9 mouse cellular contexts compared by ENCODE assay signal in genomic region chr2:70558843-70559451, GRCm38 (mm10). TPM values are rescaled to one million over a fixed set of nuclear protein-coding genes. Genes with fewer than 3 reads are reported as not detected.
DNase-seq lines count a peak whose midpoint lies in the region; ATAC-seq and TF ChIP-seq lines count a peak whose summit lies in the region.
"Had no signal": no experiment of that assay in that cellular context is flagged by ENCODE, and none has a peak within 500 bp of the region (broad histone marks: within the 10 kb centered on the region; RNA-seq: fewer than 3 reads in every experiment).

No protein-coding gene starts in this region.

- H3K27ac ChIP-seq in hindbrain, embryonic 11.5 days (ENCODE audit: low read depth, low read length): 0 out of 2 replicates have a peak overlapping the region, but pooled peaks have one; percentile 24
- H3K27ac ChIP-seq in hindbrain, embryonic 10.5 days: no peak overlapping the region
- H3K27ac ChIP-seq in CH12.LX (ENCODE audit: insufficient read depth, low read depth): no peak overlapping the region
- H3K27ac ChIP-seq in forebrain, postnatal 0 days (ENCODE audit: low read depth, low read length): peak overlapping the region; percentile 93
- H3K27ac ChIP-seq in neural tube, embryonic 14.5 days (ENCODE audit: low read depth, low read length): peak overlapping the region; percentile 66
- H3K27ac ChIP-seq in kidney, embryonic 16.5 days (ENCODE audit: low read length): no peak overlapping the region
- H3K27ac ChIP-seq: kidney, embryonic 15.5 days had no signal

- no peak overlapping the region for H3K9ac ChIP-seq in hindbrain, embryonic 11.5 days (ENCODE audit: low read depth, low read length)
- 0 out of 2 replicates have a peak overlapping the region, but pooled peaks have one; percentile 17 for H3K9ac ChIP-seq in CH12.LX (ENCODE audit: insufficient read depth, low read depth)
- H3K9ac ChIP-seq in forebrain, postnatal 0 days: peak overlapping the region; percentile 42
- no peak overlapping the region; the same call in 1 of the 2 replicates for H3K9ac ChIP-seq in neural tube, embryonic 14.5 days (replicated peaks; ENCODE audit: low read depth, low read length)
- no peak overlapping the region for H3K9ac ChIP-seq in kidney, embryonic 16.5 days (replicated peaks; ENCODE audit: low read length)
- H3K9ac ChIP-seq: kidney, embryonic 15.5 days had no signal

- no peaks in the 10 kb centered on the region; the same call in 1 of the 2 replicates for H3K4me1 ChIP-seq in hindbrain, embryonic 11.5 days (replicated peaks; ENCODE audit: control insufficient read depth, insufficient read depth, low read length)
- peaks cover 31% of the 10 kb centered on the region for H3K4me1 ChIP-seq in hindbrain, embryonic 10.5 days (replicated peaks)
- H3K4me1 ChIP-seq in CH12.LX (ENCODE audit: control insufficient read depth in 1 of 2, insufficient read depth in 2 of 2): peaks cover 9 to 49% of the 10 kb centered on the region in 2 experiments
- H3K4me1 ChIP-seq in forebrain, postnatal 0 days (ENCODE audit: insufficient read depth): no peaks in the 10 kb centered on the region; the same call in 1 of the 2 replicates
- H3K4me1 ChIP-seq in neural tube, embryonic 14.5 days (ENCODE audit: control insufficient read depth, insufficient read depth, low read length): peaks cover 8% of the 10 kb centered on the region; the same call in 1 of the 2 replicates
- H3K4me1 ChIP-seq in kidney, embryonic 16.5 days (ENCODE audit: insufficient read depth, low read length): peaks cover 32% of the 10 kb centered on the region

- peaks cover 54% of the 10 kb centered on the region for H3K27me3 ChIP-seq in hindbrain, embryonic 11.5 days (ENCODE audit: control insufficient read depth, insufficient read depth, low read length)
- H3K27me3 ChIP-seq in hindbrain, embryonic 10.5 days (ENCODE audit: insufficient read depth, poor library complexity, severe bottlenecking): peaks cover 62% of the 10 kb centered on the region
- H3K27me3 ChIP-seq in CH12.LX (replicated peaks): peaks cover 27% of the 10 kb centered on the region
- peaks cover 12% of the 10 kb centered on the region; the same call in 1 of the 2 replicates for H3K27me3 ChIP-seq in forebrain, postnatal 0 days (ENCODE audit: insufficient read depth, low read length)
- H3K27me3 ChIP-seq in neural tube, embryonic 14.5 days (ENCODE audit: control insufficient read depth, insufficient read depth, low read length): peaks cover 14% of the 10 kb centered on the region
- H3K27me3 ChIP-seq in kidney, embryonic 16.5 days (ENCODE audit: insufficient read depth, low read length): peaks cover 56% of the 10 kb centered on the region

- peak; percentile 26 for DNase-seq in hindbrain, embryonic 11.5 days (ENCODE audit: low spot score)
- DNase-seq in hindbrain, embryonic 10.5 days (ENCODE audit: low spot score): no peak
- peak; percentile 71 for DNase-seq in CH12.LX (ENCODE audit: extremely low read depth)
- peak; percentile 62 for DNase-seq in forebrain, postnatal 0 days
- no peak for DNase-seq in left cerebral cortex, adult 18-20 months (ENCODE audit: low spot score in 2 of 2)
- DNase-seq in cerebellum, adult 11-12 months: no peak

- no peak for TF ChIP-seq CTCF in CH12.LX (conservative IDR thresholded peaks at IDR 0.05 in 1 of 2, IDR thresholded peaks at IDR 0.05 in 1 of 2; ENCODE audit: low read depth in 2 of 2, low read length in 2 of 2)
- no peak for TF ChIP-seq CTCF in forebrain, postnatal 0 days (IDR thresholded peaks at IDR 0.05; ENCODE audit: low read depth)

- no peaks in the 10 kb centered on the region for H3K9me3 ChIP-seq in hindbrain, embryonic 11.5 days (ENCODE audit: control insufficient read depth, low read length)
- no peaks in the 10 kb centered on the region for H3K9me3 ChIP-seq in hindbrain, embryonic 10.5 days
- H3K9me3 ChIP-seq in CH12.LX (replicated peaks; ENCODE audit: low read length): peaks cover 17% of the 10 kb centered on the region
- no peaks in the 10 kb centered on the region for H3K9me3 ChIP-seq in forebrain, postnatal 0 days (ENCODE audit: low read length)
- no peaks in the 10 kb centered on the region for H3K9me3 ChIP-seq in neural tube, embryonic 14.5 days (ENCODE audit: control insufficient read depth, low read length)
- H3K9me3 ChIP-seq in kidney, embryonic 16.5 days (ENCODE audit: low read length): no peaks in the 10 kb centered on the region
- H3K9me3 ChIP-seq: kidney, embryonic 15.5 days had no signal

- H3K36me3 ChIP-seq in hindbrain, embryonic 11.5 days (ENCODE audit: control insufficient read depth, insufficient read depth, low read length): no peaks in the 10 kb centered on the region
- H3K36me3 ChIP-seq in hindbrain, embryonic 10.5 days: no peaks in the 10 kb centered on the region
- no peaks in the 10 kb centered on the region for H3K36me3 ChIP-seq in CH12.LX (replicated peaks in 1 of 2; ENCODE audit: control insufficient read depth in 1 of 2, insufficient read depth in 1 of 2, low read length in 1 of 2)
- H3K36me3 ChIP-seq in forebrain, postnatal 0 days (ENCODE audit: insufficient read depth): no peaks in the 10 kb centered on the region
- no peaks in the 10 kb centered on the region for H3K36me3 ChIP-seq in neural tube, embryonic 14.5 days (ENCODE audit: control insufficient read depth, insufficient read depth, low read length)
- H3K36me3 ChIP-seq in kidney, embryonic 16.5 days (ENCODE audit: insufficient read depth, low read length): no peaks in the 10 kb centered on the region
- H3K36me3 ChIP-seq: kidney, embryonic 15.5 days had no signal

- TF ChIP-seq EP300 in CH12.LX (IDR thresholded peaks at IDR 0.05; ENCODE audit: low read length): no peak

- in situ Hi-C loops in CH12.LX (cut with MboI; ENCODE audit: low pct_ligation_motif_present, low pct_unique_long_range_greater_than_20kb, low sequenced_read_pairs): loop anchor here (25.0 kb wide), 1 partner anchor 422 kb away; no protein-coding TSS in a partner anchor

- H3K4me2 ChIP-seq in hindbrain, embryonic 11.5 days (replicated peaks; ENCODE audit: low read depth, low read length): 0 out of 2 replicates have a peak overlapping the region, but pooled peaks have one; percentile 11
- H3K4me2 ChIP-seq in CH12.LX (ENCODE audit: insufficient read depth, low read depth, poor library complexity, severe bottlenecking): peak overlapping the region; percentile 81
- peak overlapping the region; percentile 60 for H3K4me2 ChIP-seq in forebrain, postnatal 0 days (ENCODE audit: low read depth)
- peak overlapping the region; percentile 67 for H3K4me2 ChIP-seq in neural tube, embryonic 14.5 days (ENCODE audit: low read depth, low read length)
- H3K4me2 ChIP-seq in kidney, embryonic 16.5 days (replicated peaks; ENCODE audit: low read depth, low read length): no peak overlapping the region
- H3K4me2 ChIP-seq: kidney, embryonic 15.5 days had no signal

- ATAC-seq in hindbrain, embryonic 11.5 days (ENCODE audit: low FRiP score): no peak
- no peak for ATAC-seq in forebrain, postnatal 0 days
- ATAC-seq in neural tube, embryonic 14.5 days (ENCODE audit: low read depth): no peak
- ATAC-seq in kidney, embryonic 16.5 days (ENCODE audit: low FRiP score, low TSS enrichment): no peak

- no peak for TF ChIP-seq RAD21 in CH12.LX (IDR thresholded peaks at IDR 0.05; ENCODE audit: low read depth, low read length)

- dilution Hi-C loops in CH12.LX (cut with MboI; ENCODE audit: extremely low pct_ligation_motif_present, extremely low pct_unique_long_range_greater_than_20kb, low sequenced_read_pairs): no loop called here

- no peaks in the 10 kb centered on the region for H3K79me2 ChIP-seq in CH12.LX (replicated peaks; ENCODE audit: control insufficient read depth, extremely low read depth, insufficient read depth, poor library complexity, severe bottlenecking)

- WGBS in hindbrain, embryonic 11.5 days: 14% methylated on average over 24 of the region's 24 CpGs
- WGBS in hindbrain, embryonic 10.5 days: 11% methylated on average over 24 of the region's 24 CpGs
- WGBS in forebrain, postnatal 0 days: 11% methylated on average over 24 of the region's 24 CpGs
- 8% methylated on average over 24 of the region's 24 CpGs for WGBS in neural tube, embryonic 14.5 days
- WGBS in kidney, embryonic 16.5 days: 9% methylated on average over 24 of the region's 24 CpGs

- TF ChIP-seq POLR2A in CH12.LX (IDR thresholded peaks at IDR 0.05; ENCODE audit: low read depth, low read length): no peak

- peak overlapping the region; percentile 14; the same call in 1 of the 2 replicates for H3K4me3 ChIP-seq in hindbrain, embryonic 11.5 days (ENCODE audit: low read depth, low read length)
- H3K4me3 ChIP-seq in hindbrain, embryonic 10.5 days: no peak overlapping the region; the same call in 1 of the 2 replicates
- peak overlapping the region; percentile 44 to 52 (median 50) for H3K4me3 ChIP-seq in CH12.LX (replicated peaks in 1 of 3; ENCODE audit: low read depth in 2 of 3, low read length in 2 of 3, poor library complexity in 1 of 3)
- H3K4me3 ChIP-seq in forebrain, postnatal 0 days (ENCODE audit: low read depth, low read length): peak overlapping the region; percentile 29
- peak overlapping the region; percentile 21 for H3K4me3 ChIP-seq in neural tube, embryonic 14.5 days (ENCODE audit: low read depth, low read length)
- no peak overlapping the region for H3K4me3 ChIP-seq in kidney, embryonic 16.5 days (ENCODE audit: low read length)
- H3K4me3 ChIP-seq: kidney, embryonic 15.5 days had no signal

RNA-seq across cellular contexts. Expression of gene Gad1, which starts 6.1 kb away (rescaled TPM):
- 11.8 and 16.6 TPM in 2 replicates for polyA plus RNA-seq in hindbrain, embryonic 11.5 days (2014; fragmentation: Nextera tagmentation; extraction: Ambion mirVana)
- polyA plus RNA-seq in hindbrain, embryonic 10.5 days (2016; fragmentation: Nextera tagmentation; extraction: Ambion mirVana): 1.8 and 8.5 TPM in 2 replicates
- total RNA-seq in CH12.LX (2012; rRNA removed) (0.50 and 1.4 TPM in 2 replicates), CH12.LX (2014; rRNA removed) (1.7 and 1.9 TPM in 2 replicates)
- polyA plus RNA-seq in CH12.LX (2012; ENCODE audit: insufficient read length, low read depth): 1.2 and 1.3 TPM in 2 replicates
- 94.7 and 135 TPM in 2 replicates for total RNA-seq in forebrain, postnatal 0 days (2014; rRNA removed)
- 89.5 and 122 TPM in 2 replicates for polyA plus RNA-seq in forebrain, postnatal 0 days (2015; fragmentation: Nextera tagmentation; extraction: Ambion mirVana)
- 84.1 and 119 TPM in 2 replicates for polyA plus RNA-seq in neural tube, embryonic 14.5 days (2014; fragmentation: Nextera tagmentation; extraction: Ambion mirVana)
- total RNA-seq in left cerebral cortex, adult 18-20 months (2021): 100 to 1,000 TPM; 368 to 442 TPM
- polyA plus RNA-seq in kidney, embryonic 16.5 days (2015; fragmentation: Nextera tagmentation; extraction: Ambion mirVana): 0.11 and 0.28 TPM in 2 replicates

RNA-seq across cellular contexts. Expression of gene Erich2, which starts 50.3 kb away (rescaled TPM):
- polyA plus RNA-seq in hindbrain, embryonic 11.5 days (2014; fragmentation: Nextera tagmentation; extraction: Ambion mirVana): 1.2 and 2.1 TPM in 2 replicates
- 1.6 and 1.9 TPM in 2 replicates for polyA plus RNA-seq in hindbrain, embryonic 10.5 days (2016; fragmentation: Nextera tagmentation; extraction: Ambion mirVana)
- total RNA-seq in CH12.LX (2012; rRNA removed) (not detected in 2 replicates), CH12.LX (2014; rRNA removed) (not detected in 2 replicates)
- polyA plus RNA-seq in CH12.LX (2012; ENCODE audit: insufficient read length, low read depth): 0.24 and 0.27 TPM in 2 replicates
- 0.81 and 1.4 TPM in 2 replicates for total RNA-seq in forebrain, postnatal 0 days (2014; rRNA removed)
- polyA plus RNA-seq in forebrain, postnatal 0 days (2015; fragmentation: Nextera tagmentation; extraction: Ambion mirVana): 1.8 and 3.8 TPM in 2 replicates
- 1.0 and 1.2 TPM in 2 replicates for polyA plus RNA-seq in neural tube, embryonic 14.5 days (2014; fragmentation: Nextera tagmentation; extraction: Ambion mirVana)
- total RNA-seq in left cerebral cortex, adult 18-20 months (2021): under 1 TPM; 0.61 to 0.91 TPM
- 2.6 and 2.7 TPM in 2 replicates for polyA plus RNA-seq in kidney, embryonic 16.5 days (2015; fragmentation: Nextera tagmentation; extraction: Ambion mirVana)

Comparison
In these comparisons a context has a peak if more than half of its experiments do, and no peak if none do; other contexts are left out.
1. DNase-seq: peak in hindbrain, embryonic 11.5 days (single experiment), CH12.LX (single experiment) and forebrain, postnatal 0 days (single experiment); none in hindbrain, embryonic 10.5 days (single experiment), left cerebral cortex, adult 18-20 months (0 of 2) and cerebellum, adult 11-12 months (single experiment).
2. H3K27ac ChIP-seq: peak in hindbrain, embryonic 11.5 days (single experiment), forebrain, postnatal 0 days (single experiment) and neural tube, embryonic 14.5 days (single experiment); none in hindbrain, embryonic 10.5 days (single experiment), CH12.LX (single experiment) and kidney, embryonic 16.5 days (single experiment).
3. H3K4me3 ChIP-seq: peak in hindbrain, embryonic 11.5 days (single experiment), CH12.LX (3 of 3), forebrain, postnatal 0 days (single experiment) and neural tube, embryonic 14.5 days (single experiment); none in hindbrain, embryonic 10.5 days (single experiment) and kidney, embryonic 16.5 days (single experiment).
4. H3K9ac ChIP-seq: peak in CH12.LX (single experiment) and forebrain, postnatal 0 days (single experiment); none in hindbrain, embryonic 11.5 days (single experiment), neural tube, embryonic 14.5 days (single experiment) and kidney, embryonic 16.5 days (single experiment).